In the genomic region with DNA sequence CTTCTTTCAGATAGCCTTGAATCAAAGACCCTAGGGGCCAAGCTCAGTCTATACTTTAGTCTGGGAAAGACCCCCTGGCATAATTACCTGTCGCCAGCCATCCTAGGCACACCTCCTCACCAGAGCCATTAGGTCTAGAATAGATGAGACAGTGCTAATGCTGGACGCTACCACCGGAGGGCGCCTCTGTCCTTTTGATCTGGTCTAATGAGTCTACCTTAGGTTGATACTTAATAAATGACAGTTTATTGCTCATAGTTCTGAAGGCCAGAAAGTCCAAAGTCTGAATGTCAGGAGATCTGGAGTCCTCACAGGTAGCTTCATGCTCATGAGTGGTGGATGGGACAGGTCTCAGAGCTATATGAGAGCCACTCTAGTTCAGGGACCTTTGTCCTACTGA, we compare ENCODE assay signal across 8 mouse cellular contexts.
DNase-seq lines count a peak whose midpoint lies in the region; ATAC-seq and TF ChIP-seq lines count a peak whose summit lies in the region.

No protein-coding gene starts in this region.

- H3K9ac ChIP-seq in forebrain, embryonic 11.5 days (ENCODE audit: low read length): no peak overlapping the region
- no peak overlapping the region for H3K9ac ChIP-seq in forebrain, embryonic 13.5 days
- no peak overlapping the region for H3K9ac ChIP-seq in liver, embryonic 11.5 days (ENCODE audit: low read depth, low read length)

- WGBS in forebrain, embryonic 11.5 days: 18% methylated on average over 4 of the region's 4 CpGs
- WGBS in forebrain, embryonic 13.5 days: 19% methylated on average over 4 of the region's 4 CpGs
- WGBS in liver, embryonic 11.5 days: 23% methylated on average over 4 of the region's 4 CpGs
- 31% methylated on average over 4 of the region's 4 CpGs for WGBS in lung, adult 2 months

- H3K27me3 ChIP-seq in forebrain, embryonic 11.5 days (ENCODE audit: control insufficient read depth, insufficient read depth, low read length): no peaks in the 10 kb centered on the region
- no peaks in the 10 kb centered on the region for H3K27me3 ChIP-seq in forebrain, embryonic 13.5 days
- no peaks in the 10 kb centered on the region for H3K27me3 ChIP-seq in liver, embryonic 11.5 days (replicated peaks; ENCODE audit: control insufficient read depth, insufficient read depth, low read length)

- H3K4me2 ChIP-seq in forebrain, embryonic 11.5 days (ENCODE audit: low read depth, low read length, severe bottlenecking): no peak overlapping the region
- H3K4me2 ChIP-seq in forebrain, embryonic 13.5 days: no peak overlapping the region
- no peak overlapping the region for H3K4me2 ChIP-seq in liver, embryonic 11.5 days

- no peak overlapping the region for H3K27ac ChIP-seq in forebrain, embryonic 11.5 days (ENCODE audit: low read depth, low read length)
- H3K27ac ChIP-seq in forebrain, embryonic 13.5 days: no peak overlapping the region
- no peak overlapping the region for H3K27ac ChIP-seq in liver, embryonic 11.5 days (ENCODE audit: low read depth, low read length)

- DNase-seq in forebrain, embryonic 11.5 days (ENCODE audit: low spot score): peak; percentile 61
- DNase-seq in liver (peak; percentile 31), adipocyte (ENCODE audit: low spot score) (peak; percentile 33)
- DNase-seq in liver, embryonic 11.5 days (ENCODE audit: low spot score): no peak
- DNase-seq in embryo, embryonic 11 days: peak; percentile 27
- DNase-seq in lung, adult 2 months: peak; percentile 11
- DNase-seq in thymus, postnatal 14 days: peak; percentile 56

- H3K36me3 ChIP-seq in forebrain, embryonic 11.5 days (ENCODE audit: control insufficient read depth, insufficient read depth, low read length): no peaks in the 10 kb centered on the region
- H3K36me3 ChIP-seq in forebrain, embryonic 13.5 days (ENCODE audit: poor library complexity, severe bottlenecking): no peaks in the 10 kb centered on the region
- no peaks in the 10 kb centered on the region for H3K36me3 ChIP-seq in liver, embryonic 11.5 days (ENCODE audit: control insufficient read depth, insufficient read depth, low read length)

- H3K4me1 ChIP-seq in forebrain, embryonic 11.5 days (replicated peaks; ENCODE audit: control insufficient read depth, insufficient read depth, low read length): no peaks in the 10 kb centered on the region
- H3K4me1 ChIP-seq in forebrain, embryonic 13.5 days: peaks cover 6% of the 10 kb centered on the region
- H3K4me1 ChIP-seq in liver, embryonic 11.5 days (replicated peaks; ENCODE audit: control insufficient read depth, insufficient read depth, low read length): no peaks in the 10 kb centered on the region; the same call in 1 of the 2 replicates
- peaks cover 3% of the 10 kb centered on the region; the same call in 1 of the 2 replicates for H3K4me1 ChIP-seq in lung, adult 2 months (ENCODE audit: control insufficient read depth, insufficient read depth, low read length)

- TF ChIP-seq POLR2A in lung, adult 2 months (IDR thresholded peaks at IDR 0.05; ENCODE audit: borderline replicate concordance, extremely low read depth, low read depth, low read length): no peak

- H3K4me3 ChIP-seq in forebrain, embryonic 11.5 days (ENCODE audit: low read depth, low read length): no peak overlapping the region
- no peak overlapping the region for H3K4me3 ChIP-seq in forebrain, embryonic 13.5 days
- H3K4me3 ChIP-seq in liver, embryonic 11.5 days (ENCODE audit: low read depth, low read length): no peak overlapping the region
- no peak overlapping the region for H3K4me3 ChIP-seq in lung, adult 2 months (replicated peaks; ENCODE audit: extremely low read depth, low read depth, low read length)

- TF ChIP-seq CTCF in lung, adult 2 months (IDR thresholded peaks at IDR 0.05; ENCODE audit: insufficient read depth, low read length): peak; percentile 54

- ATAC-seq in forebrain, embryonic 11.5 days (replicated peaks; ENCODE audit: low FRiP score): no peak
- no peak for ATAC-seq in forebrain, embryonic 13.5 days
- ATAC-seq in liver, embryonic 11.5 days (replicated peaks; ENCODE audit: low FRiP score): no peak

- H3K9me3 ChIP-seq in forebrain, embryonic 11.5 days (ENCODE audit: control insufficient read depth, low read length): no peaks in the 10 kb centered on the region
- H3K9me3 ChIP-seq in forebrain, embryonic 13.5 days (replicated peaks): no peaks in the 10 kb centered on the region
- H3K9me3 ChIP-seq in liver, embryonic 11.5 days (ENCODE audit: control insufficient read depth, low read length): no peaks in the 10 kb centered on the region
